Mouse (Mus musculus): ENCODE data around the gene Slamf9. TPM values are rescaled to one million over a fixed set of nuclear protein-coding genes. Genes with fewer than 3 reads are reported as not detected.

Gene Slamf9
- 4.3 and 5.5 TPM in 2 replicates for polyA plus RNA-seq (2012; rRNA removed)

DNA sequence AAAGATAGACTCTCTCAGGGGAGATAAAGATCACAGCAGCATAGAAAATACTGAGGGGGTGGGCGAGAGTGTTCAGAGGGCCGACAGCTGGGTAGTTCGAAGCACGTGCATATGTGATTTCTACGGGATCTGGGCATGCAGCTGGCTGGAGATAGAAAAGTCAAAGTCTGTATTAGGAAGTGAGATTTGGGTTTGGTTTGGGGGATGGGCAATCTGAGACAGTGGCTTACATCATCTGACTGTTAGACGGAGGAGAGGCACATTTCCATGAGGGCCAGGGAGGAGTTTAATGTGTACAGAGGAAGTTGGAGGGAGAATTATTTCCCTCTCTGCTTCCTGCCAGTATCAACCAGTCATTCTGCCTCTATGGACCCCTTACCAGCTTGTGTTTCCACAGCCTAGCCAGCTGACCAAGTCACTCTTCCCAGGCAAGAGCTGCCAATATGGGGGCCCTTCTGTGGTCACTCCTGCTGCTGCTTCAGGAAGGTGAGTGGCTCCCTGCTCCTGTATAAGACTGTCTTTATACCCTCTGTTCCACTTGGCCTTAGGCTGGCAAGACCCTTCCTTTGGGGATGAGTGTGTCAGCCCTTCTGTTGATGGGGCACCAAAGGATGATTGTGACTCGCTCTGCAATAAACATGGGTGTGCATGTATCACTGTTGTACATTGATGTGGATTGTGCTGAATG lies at the start of gene Slamf9:
Gene Slamf9, plus strand, starts transcription at position 305 of the 688 bp plus-strand sequence.
- TF ChIP-seq CTCF (IDR thresholded peaks at IDR 0.05; ENCODE audit: extremely low read depth, insufficient read depth, insufficient read length, insufficient replicate concordance) (no peak), POLR2A (IDR thresholded peaks at IDR 0.05; ENCODE audit: low read depth, low read length) (no peak)
- Histone ChIP-seq H3K4me3 (ENCODE audit: extremely low read depth, insufficient read depth, insufficient read length) (peak within 1 kb of the TSS; percentile 15; the same call in 1 of the 2 replicates), H3K36me3 (ENCODE audit: control insufficient read depth, insufficient read depth, low read length) (no peaks in the 10 kb centered on the region), H3K27me3 (ENCODE audit: control insufficient read depth, insufficient read depth, low read length) (no peaks in the 10 kb centered on the region), H3K27ac (ENCODE audit: insufficient read depth, low read length) (peak within 1 kb of the TSS; percentile 86), H3K4me1 (ENCODE audit: control insufficient read depth, insufficient read depth, insufficient read length) (peaks cover 29% of the 10 kb centered on the region; the same call in 1 of the 2 replicates)
- WGBS: 18% methylated on average over 7 of the region's 7 CpGs
- peak in 1 of 2 experiments; percentile 43 for DNase-seq (ENCODE audit: low read depth in 1 of 2, low spot score in 2 of 2)

DNA sequence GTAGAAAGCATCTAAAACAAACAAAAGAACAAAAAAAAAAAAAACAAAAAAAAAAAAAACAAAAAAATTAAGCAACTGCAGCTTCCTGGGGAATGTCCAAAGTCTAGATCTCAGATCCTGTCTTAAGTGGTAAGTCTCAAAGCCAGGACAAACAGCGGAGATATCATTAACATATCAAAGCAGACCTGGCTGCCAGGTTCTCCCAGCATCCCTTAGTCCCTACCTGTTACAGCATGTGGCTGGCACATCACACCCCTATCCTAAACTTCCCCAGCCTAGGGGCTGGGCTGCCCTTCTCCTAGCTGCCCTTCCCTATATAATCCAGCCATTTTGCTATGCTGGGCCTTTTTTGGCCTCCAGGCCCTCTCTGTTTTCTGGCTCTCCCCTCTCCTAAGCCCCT lies 48.7 kb upstream of the Slamf9 start:
- DNase-seq (ENCODE audit: low read depth in 1 of 2, low spot score in 2 of 2): no peak
- H3K36me3 ChIP-seq (ENCODE audit: control insufficient read depth, insufficient read depth, low read length): no peaks in the 10 kb centered on the region
- H3K4me3 ChIP-seq (ENCODE audit: extremely low read depth, insufficient read depth, insufficient read length): no peak overlapping the region
- 97% methylated on average over 1 of the region's 1 CpGs for WGBS
- TF ChIP-seq POLR2A (IDR thresholded peaks at IDR 0.05; ENCODE audit: low read depth, low read length) (no peak), CTCF (IDR thresholded peaks at IDR 0.05; ENCODE audit: extremely low read depth, insufficient read depth, insufficient read length, insufficient replicate concordance) (no peak)
- H3K4me1 ChIP-seq (ENCODE audit: control insufficient read depth, insufficient read depth, insufficient read length): no peaks in the 10 kb centered on the region; the same call in 1 of the 2 replicates
- no peak overlapping the region for H3K27ac ChIP-seq (ENCODE audit: insufficient read depth, low read length)
- H3K27me3 ChIP-seq (ENCODE audit: control insufficient read depth, insufficient read depth, low read length): no peaks in the 10 kb centered on the region

DNA sequence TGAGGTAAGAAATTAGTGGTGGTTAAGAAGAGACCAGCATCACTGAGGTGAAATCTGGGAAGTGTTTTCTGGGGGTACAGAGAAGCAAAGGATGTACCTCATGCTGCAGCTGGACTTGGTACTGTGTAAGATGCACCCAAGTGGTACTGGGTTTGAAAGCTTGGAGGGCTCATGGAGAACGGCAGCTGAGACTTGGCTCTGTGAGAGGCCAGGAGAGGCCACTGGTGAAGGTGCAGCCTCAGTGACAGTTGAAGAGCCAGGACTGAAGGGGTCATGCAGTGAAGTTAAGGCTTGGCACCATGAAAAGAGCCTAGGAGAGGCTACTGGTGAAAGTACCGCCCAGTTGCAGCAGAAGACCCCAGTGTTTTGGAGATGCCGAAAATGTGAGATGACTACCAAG lies 47.3 kb upstream of the Slamf9 start:
- Histone ChIP-seq H3K4me1 (ENCODE audit: control insufficient read depth, insufficient read depth, insufficient read length) (peaks cover 1% of the 10 kb centered on the region), H3K4me3 (ENCODE audit: extremely low read depth, insufficient read depth, insufficient read length) (no peak overlapping the region), H3K27ac (ENCODE audit: insufficient read depth, low read length) (no peak overlapping the region), H3K36me3 (ENCODE audit: control insufficient read depth, insufficient read depth, low read length) (no peaks in the 10 kb centered on the region), H3K27me3 (ENCODE audit: control insufficient read depth, insufficient read depth, low read length) (no peaks in the 10 kb centered on the region)
- DNase-seq (ENCODE audit: low read depth in 1 of 2, low spot score in 2 of 2): no peak
- no peak for TF ChIP-seq CTCF (IDR thresholded peaks at IDR 0.05; ENCODE audit: extremely low read depth, insufficient read depth, insufficient read length, insufficient replicate concordance)
- no peak for TF ChIP-seq POLR2A (IDR thresholded peaks at IDR 0.05; ENCODE audit: low read depth, low read length)
- 91% methylated on average over 3 of the region's 3 CpGs for WGBS

DNA sequence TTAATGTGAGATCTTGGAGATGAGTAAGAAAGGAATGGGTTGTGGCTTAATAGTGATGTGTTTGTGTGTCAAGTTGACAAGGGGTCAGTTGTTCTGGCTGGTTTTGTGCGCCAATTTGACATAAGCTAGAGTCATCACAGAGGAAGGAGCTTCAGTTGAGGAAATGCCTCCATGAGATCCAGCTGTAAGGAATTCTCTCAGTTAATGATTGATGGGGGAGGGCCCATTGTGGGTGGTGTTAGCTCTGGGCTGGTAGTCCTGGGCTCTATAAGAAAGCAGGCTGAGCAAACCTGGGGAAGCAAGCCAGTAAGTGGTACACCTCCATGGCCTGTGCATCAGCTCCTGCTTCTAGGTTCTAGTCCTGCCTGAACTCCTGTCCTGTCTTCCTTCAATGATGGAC lies 46.5 kb upstream of the Slamf9 start:
- no peak overlapping the region for H3K4me3 ChIP-seq (ENCODE audit: extremely low read depth, insufficient read depth, insufficient read length)
- no peak for TF ChIP-seq CTCF (IDR thresholded peaks at IDR 0.05; ENCODE audit: extremely low read depth, insufficient read depth, insufficient read length, insufficient replicate concordance)
- TF ChIP-seq POLR2A (IDR thresholded peaks at IDR 0.05; ENCODE audit: low read depth, low read length): no peak
- H3K27me3 ChIP-seq (ENCODE audit: control insufficient read depth, insufficient read depth, low read length): no peaks in the 10 kb centered on the region
- peaks cover 6% of the 10 kb centered on the region for H3K4me1 ChIP-seq (ENCODE audit: control insufficient read depth, insufficient read depth, insufficient read length)
- no peak for DNase-seq (ENCODE audit: low read depth in 1 of 2, low spot score in 2 of 2)
- 80% methylated on average over 1 of the region's 1 CpGs for WGBS
- H3K36me3 ChIP-seq (ENCODE audit: control insufficient read depth, insufficient read depth, low read length): no peaks in the 10 kb centered on the region
- no peak overlapping the region for H3K27ac ChIP-seq (ENCODE audit: insufficient read depth, low read length)

DNA sequence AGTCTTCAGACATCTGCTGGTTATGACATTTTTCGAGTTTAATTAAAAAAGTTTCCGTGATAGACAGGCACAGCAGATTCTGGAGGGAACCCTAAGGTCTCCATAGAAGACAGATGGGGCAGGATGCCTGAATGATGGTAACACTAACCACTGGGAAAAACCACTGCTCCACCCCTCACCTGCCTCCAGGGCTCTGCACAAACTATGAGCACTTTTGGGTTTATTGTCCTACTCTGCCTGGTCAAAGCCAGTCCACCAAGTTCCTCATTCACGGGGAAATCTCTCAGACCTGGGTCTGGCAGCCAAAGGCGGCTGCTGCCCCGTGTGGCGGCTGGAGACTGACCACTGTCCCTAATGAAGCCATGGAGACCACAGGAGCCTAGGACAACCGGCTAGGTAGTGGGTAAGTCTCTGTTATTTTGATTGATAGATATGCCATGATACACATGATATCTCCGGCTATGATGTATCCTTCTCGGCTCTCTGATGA lies 44.4 kb upstream of the Slamf9 start:
- no peak for DNase-seq (ENCODE audit: low read depth in 1 of 2, low spot score in 2 of 2)
- no peaks in the 10 kb centered on the region for H3K27me3 ChIP-seq (ENCODE audit: control insufficient read depth, insufficient read depth, low read length)
- H3K36me3 ChIP-seq (ENCODE audit: control insufficient read depth, insufficient read depth, low read length): no peaks in the 10 kb centered on the region
- peaks cover 9% of the 10 kb centered on the region for H3K4me1 ChIP-seq (ENCODE audit: control insufficient read depth, insufficient read depth, insufficient read length)
- TF ChIP-seq POLR2A (IDR thresholded peaks at IDR 0.05; ENCODE audit: low read depth, low read length) (no peak), CTCF (IDR thresholded peaks at IDR 0.05; ENCODE audit: extremely low read depth, insufficient read depth, insufficient read length, insufficient replicate concordance) (no peak)
- no peak overlapping the region for H3K27ac ChIP-seq (ENCODE audit: insufficient read depth, low read length)
- no peak overlapping the region for H3K4me3 ChIP-seq (ENCODE audit: extremely low read depth, insufficient read depth, insufficient read length)
- WGBS: 68% methylated on average over 9 of the region's 9 CpGs

DNA sequence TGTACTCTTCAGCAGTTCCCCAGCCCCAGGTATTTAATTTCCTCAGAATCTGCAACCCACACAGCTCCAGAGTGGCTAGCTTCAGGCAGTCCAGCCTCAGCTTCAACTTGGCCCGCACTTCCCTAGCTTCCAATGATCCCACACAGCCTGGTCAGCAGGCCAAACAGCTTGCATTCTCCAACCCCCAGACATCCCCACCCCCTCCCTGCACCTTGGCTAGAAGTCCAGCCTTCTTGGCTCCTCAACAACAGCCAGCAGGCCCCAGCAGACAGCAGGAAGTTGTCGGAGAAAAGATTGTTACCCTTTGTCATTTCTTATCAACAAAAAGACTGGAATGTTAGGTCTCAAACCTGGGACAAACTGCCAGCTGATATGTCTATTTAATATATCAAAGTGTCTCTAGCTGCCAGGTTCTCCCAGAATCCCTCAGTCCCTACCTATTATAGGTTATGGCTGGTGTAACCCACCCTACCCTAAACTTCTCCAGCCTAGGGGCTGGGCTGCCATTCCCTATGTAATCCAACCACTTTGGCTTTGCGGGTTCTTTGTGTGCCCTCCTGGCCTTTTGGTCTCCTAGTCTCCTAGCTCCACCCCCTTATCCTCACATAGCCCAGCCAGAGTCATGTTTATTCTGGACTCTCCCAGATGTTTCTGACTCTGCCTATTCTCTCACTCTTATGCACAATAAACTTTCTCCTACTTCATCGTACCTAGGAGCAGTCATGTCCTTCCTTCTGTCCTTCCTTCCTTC lies 43.1 kb upstream of the Slamf9 start:
- 71% methylated on average over 4 of the region's 4 CpGs for WGBS

More for the DNA sequence above, 43.1 kb upstream of the Slamf9 start:
- TF ChIP-seq POLR2A (IDR thresholded peaks at IDR 0.05; ENCODE audit: low read depth, low read length) (no peak), CTCF (IDR thresholded peaks at IDR 0.05; ENCODE audit: extremely low read depth, insufficient read depth, insufficient read length, insufficient replicate concordance) (no peak)
- Histone ChIP-seq H3K4me1 (ENCODE audit: control insufficient read depth, insufficient read depth, insufficient read length) (peaks cover 15% of the 10 kb centered on the region; the same call in 1 of the 2 replicates), H3K27me3 (ENCODE audit: control insufficient read depth, insufficient read depth, low read length) (no peaks in the 10 kb centered on the region), H3K36me3 (ENCODE audit: control insufficient read depth, insufficient read depth, low read length) (no peaks in the 10 kb centered on the region), H3K27ac (ENCODE audit: insufficient read depth, low read length) (peak overlapping the region; percentile 21; the same call in 1 of the 2 replicates), H3K4me3 (ENCODE audit: extremely low read depth, insufficient read depth, insufficient read length) (no peak overlapping the region)
- no peak for DNase-seq (ENCODE audit: low read depth in 1 of 2, low spot score in 2 of 2)

All from spleen, adult 2 months (tissue).